Mouse (Mus musculus) left cerebral cortex, adult 18-20 months (tissue): ENCODE measurements around the gene Sprr2a1. TPM values are rescaled to one million over a fixed set of nuclear protein-coding genes. Genes with fewer than 3 reads are reported as not detected.

ENCODE experiments used
- total RNA-seq, 2 experiments: library from RNA; stranded (reverse); gene quantifications; 2 replicates each; pipeline ENCODE4 v1.2.3; 2021

The Sprr2a1 gene
- total RNA-seq, 2 experiments from 2014 or later = not detected

Other genes starting within 250 kb of the Sprr2a1 start
- gene Pglyrp3, start 201.2 kb upstream of the Sprr2a1 start, total RNA-seq = not detected
- gene Lor, start 132.7 kb upstream of the Sprr2a1 start, total RNA-seq = 1 to 10 TPM; 2.7 to 3.1 TPM
- not detected for gene Prr9, start 91.9 kb upstream of the Sprr2a1 start, total RNA-seq
- gene Lelp1, start 73.1 kb upstream of the Sprr2a1 start, total RNA-seq = not detected
- not detected for gene Sprr2a2, start 121 bp downstream of the Sprr2a1 start, total RNA-seq
- gene Sprr2a3, start 69.6 kb downstream of the Sprr2a1 start, total RNA-seq = not detected
- not detected for gene Sprr2b, start 100.8 kb downstream of the Sprr2a1 start, total RNA-seq
- gene Sprr2d, start 123.3 kb downstream of the Sprr2a1 start, total RNA-seq = not detected
- gene Sprr2e, start 136.3 kb downstream of the Sprr2a1 start, total RNA-seq = not detected
- gene Sprr2f, start 149.4 kb downstream of the Sprr2a1 start, total RNA-seq = not detected
- gene Sprr2h, start 169.9 kb downstream of the Sprr2a1 start, total RNA-seq = not detected
- gene Sprr2i, start 192.2 kb downstream of the Sprr2a1 start, total RNA-seq = not detected
- gene Sprr2j-ps, start 202.3 kb downstream of the Sprr2a1 start, total RNA-seq = not detected
- 1 to 10 TPM; 2.3 to 2.9 TPM for gene Gm9774, start 213.6 kb downstream of the Sprr2a1 start, total RNA-seq
- not detected for gene Sprr2k, start 216.8 kb downstream of the Sprr2a1 start, total RNA-seq
- gene Sprr1b, start 223.0 kb downstream of the Sprr2a1 start, total RNA-seq = not detected
- gene Sprr3, start 242.9 kb downstream of the Sprr2a1 start, total RNA-seq = not detected